In genomic region chr4:44072146-44072872, GRCm38 (mm10) we compare ENCODE assay signal across 8 mouse cellular contexts. TPM values are rescaled to one million over a fixed set of nuclear protein-coding genes. Genes with fewer than 3 reads are reported as not detected.
DNase-seq lines count a peak whose midpoint lies in the region; ATAC-seq and TF ChIP-seq lines count a peak whose summit lies in the region.

No protein-coding gene starts in this region.

- H3K9me3 ChIP-seq in hindbrain, embryonic 11.5 days (ENCODE audit: control insufficient read depth, low read length) = no peaks in the 10 kb centered on the region
- no peaks in the 10 kb centered on the region for H3K9me3 ChIP-seq in lung, postnatal 0 days (ENCODE audit: low read length)

- H3K4me3 ChIP-seq in hindbrain, embryonic 11.5 days (ENCODE audit: low read depth, low read length) = peak overlapping the region; percentile 82
- peak overlapping the region; percentile 85 for H3K4me3 ChIP-seq in lung, postnatal 0 days (ENCODE audit: low read depth, low read length)

- DNase-seq in Muller cell, postnatal 12 days (ENCODE audit: inconsistent ontology term) = peak; percentile 96
- DNase-seq in cerebellum, adult 9-11 months = peak; percentile 92
- peak; percentile 80 to 90 for DNase-seq in frontal cortex, adult 2 months (ENCODE audit: extremely low spot score in 1 of 2, low spot score in 1 of 2)
- peak; percentile 93 for DNase-seq in hindbrain, embryonic 11.5 days (ENCODE audit: low spot score)
- DNase-seq in layer of hippocampus, postnatal 10 days (ENCODE audit: low spot score in 2 of 2) = peak; percentile 87 to 92
- peak; percentile 94 for DNase-seq in lung, postnatal 0 days (ENCODE audit: low spot score)
- DNase-seq in ovary, postnatal 10 days (ENCODE audit: low spot score) = peak; percentile 64
- DNase-seq in thymus, postnatal 0 days (ENCODE audit: low spot score) = peak; percentile 89

- H3K36me3 ChIP-seq in hindbrain, embryonic 11.5 days (ENCODE audit: control insufficient read depth, insufficient read depth, low read length) = no peaks in the 10 kb centered on the region
- no peaks in the 10 kb centered on the region for H3K36me3 ChIP-seq in lung, postnatal 0 days (ENCODE audit: insufficient read depth, low read length)

- peak; percentile 96 for ATAC-seq in hindbrain, embryonic 11.5 days (ENCODE audit: low FRiP score)
- ATAC-seq in lung, postnatal 0 days = peak; percentile 97

- TF ChIP-seq CTCF in lung, postnatal 0 days (IDR thresholded peaks at IDR 0.05) = no peak

- no peaks in the 10 kb centered on the region for H3K27me3 ChIP-seq in hindbrain, embryonic 11.5 days (ENCODE audit: control insufficient read depth, insufficient read depth, low read length)
- no peaks in the 10 kb centered on the region for H3K27me3 ChIP-seq in lung, postnatal 0 days (replicated peaks; ENCODE audit: insufficient read depth, low read length)

- no peak for TF ChIP-seq EP300 in lung, postnatal 0 days (IDR thresholded peaks at IDR 0.05)

- H3K27ac ChIP-seq in hindbrain, embryonic 11.5 days (ENCODE audit: low read depth, low read length) = peak overlapping the region; percentile 43; the same call in 1 of the 2 replicates
- H3K27ac ChIP-seq in lung, postnatal 0 days (ENCODE audit: low read length) = peak overlapping the region; percentile 92

- under 1% methylated on average over 60 of the region's 70 CpGs for WGBS in hindbrain, embryonic 11.5 days
- under 1% methylated on average over 63 of the region's 70 CpGs for WGBS in lung, postnatal 0 days

- peak overlapping the region; percentile 75 for H3K9ac ChIP-seq in hindbrain, embryonic 11.5 days (ENCODE audit: low read depth, low read length)
- H3K9ac ChIP-seq in lung, postnatal 0 days (replicated peaks; ENCODE audit: low read depth) = peak overlapping the region; percentile 77

- peak overlapping the region; percentile 74 for H3K4me2 ChIP-seq in hindbrain, embryonic 11.5 days (replicated peaks; ENCODE audit: low read depth, low read length)
- H3K4me2 ChIP-seq in lung, postnatal 0 days (replicated peaks; ENCODE audit: low read depth, low read length) = peak overlapping the region; percentile 97

- H3K4me1 ChIP-seq in hindbrain, embryonic 11.5 days (replicated peaks; ENCODE audit: control insufficient read depth, insufficient read depth, low read length) = no peaks in the 10 kb centered on the region
- H3K4me1 ChIP-seq in lung, postnatal 0 days (ENCODE audit: insufficient read depth, low read depth, low read length) = peaks cover under 1% of the 10 kb centered on the region; the same call in 1 of the 2 replicates

RNA-seq across cellular contexts. Expression of gene Gne, which starts 11.7 kb away (rescaled TPM):
- 18.7 and 20.6 TPM in 2 replicates for polyA plus RNA-seq in frontal cortex, adult 2 months (2012; rRNA removed)
- 23.1 and 24.2 TPM in 2 replicates for polyA plus RNA-seq in hindbrain, embryonic 11.5 days (2014; fragmentation: Nextera tagmentation; extraction: Ambion mirVana)
- 10 to 100 TPM; 42.9 to 43.5 TPM for total RNA-seq in layer of hippocampus, postnatal 10 days (2021)
- 25.1 and 33.1 TPM in 2 replicates for polyA plus RNA-seq in lung, postnatal 0 days (2015; fragmentation: Nextera tagmentation; extraction: Ambion mirVana)
- 33.8 and 39.2 TPM in 2 replicates for polyA plus RNA-seq in thymus, postnatal 0 days (2015; fragmentation: Nextera tagmentation; extraction: Ambion mirVana)

Comparison
In these comparisons a context has a peak if more than half of its experiments do, and no peak if none do; other contexts are left out.
1. Peak in every context shown above with its lines: DNase-seq, ATAC-seq, H3K4me3 ChIP-seq and H3K27ac ChIP-seq.